Mouse (Mus musculus) lung, postnatal 25 days (tissue): ENCODE results near the gene Blnk.

Source experiments
- DNase-seq: peaks from one replicate; pipeline ENCODE4 v3.0.0; 2022; ENCODE audit warnings: low spot score

Blnk gene

DNA sequence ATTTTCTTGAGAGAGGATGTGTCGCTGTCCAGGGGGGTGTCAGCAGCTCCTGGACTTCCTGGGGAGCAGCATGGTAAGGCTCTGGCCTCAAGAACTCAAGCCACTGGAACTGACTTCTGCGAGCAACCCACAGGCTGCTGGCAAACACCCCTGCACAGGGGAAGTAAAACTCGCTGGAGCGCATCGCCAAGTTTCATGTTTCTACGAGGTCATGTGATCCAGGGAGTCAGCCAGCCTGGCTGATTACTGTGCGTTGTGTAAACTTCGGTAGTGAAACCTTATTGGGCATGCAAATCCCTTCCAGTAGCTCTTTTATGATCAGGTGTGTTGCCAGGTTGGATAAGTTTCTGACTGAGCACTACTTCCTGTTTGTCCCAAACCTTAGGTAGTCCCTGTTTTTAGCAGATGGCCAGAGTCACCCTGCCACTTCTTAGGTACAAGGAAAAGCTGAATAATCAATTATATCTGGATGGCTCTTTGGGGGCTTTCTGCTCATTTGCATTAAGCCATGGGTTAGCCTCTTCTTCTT lies at the start of gene Blnk:
Blnk (minus strand) TSS at position 479 of the 529 bp plus-strand sequence.
- DNase-seq: peak; percentile 84

DNA sequence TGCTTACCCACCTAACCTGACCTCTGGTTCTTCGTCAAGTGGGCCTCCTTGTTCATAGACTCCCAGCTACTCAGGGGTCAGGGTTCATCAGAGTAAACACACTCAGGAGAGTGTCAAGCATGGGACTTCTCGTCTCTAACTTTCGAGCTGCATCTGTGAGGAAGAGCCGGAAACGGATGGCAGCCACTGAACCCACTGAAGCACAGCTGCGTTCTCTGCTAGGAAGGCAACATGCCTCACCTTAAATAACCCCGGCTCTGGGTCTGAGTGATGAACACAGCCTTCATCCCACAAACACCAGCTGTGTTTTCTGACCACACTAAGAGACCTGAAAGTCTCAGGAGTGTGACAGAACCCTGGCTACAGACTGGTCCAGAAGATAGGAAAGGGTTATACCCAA lies 44.8 kb upstream of the Blnk start:
- no peak for DNase-seq

DNA sequence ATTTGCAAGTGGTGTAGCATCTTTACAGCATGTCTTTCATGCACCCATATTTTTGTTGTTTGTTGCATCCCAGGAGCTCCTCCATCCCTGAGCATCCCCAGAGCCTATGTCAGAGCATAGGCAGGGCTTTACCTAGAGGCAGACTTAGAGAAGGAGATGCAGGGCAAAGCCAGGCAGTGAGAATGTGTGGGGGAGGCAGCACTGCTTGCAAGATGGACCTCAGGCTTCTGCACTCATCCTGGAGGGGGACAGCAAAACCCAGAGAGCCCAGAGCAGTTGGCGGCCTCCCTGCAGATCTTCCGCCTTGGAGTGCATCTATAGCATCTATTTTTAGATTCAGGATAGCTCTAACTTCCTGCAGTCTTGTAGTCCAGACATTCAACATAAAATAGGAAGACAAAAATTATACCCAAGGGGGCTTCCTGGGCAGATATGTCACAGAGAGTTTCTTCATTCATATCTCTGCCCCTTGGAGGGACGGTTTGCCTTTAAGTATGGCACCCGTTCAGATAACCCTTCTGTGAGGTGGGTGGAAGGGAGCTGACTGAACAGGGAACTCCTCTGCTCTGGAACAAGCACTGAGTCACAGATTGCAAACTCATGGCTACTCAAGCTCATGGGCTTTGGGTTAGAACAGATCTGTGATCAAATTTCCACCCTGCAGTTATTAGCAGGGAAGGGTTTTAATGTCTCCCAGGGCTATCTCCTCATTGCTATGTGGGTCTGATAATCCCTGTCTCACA lies 41.6 kb upstream of the Blnk start:
- no peak for DNase-seq

DNA sequence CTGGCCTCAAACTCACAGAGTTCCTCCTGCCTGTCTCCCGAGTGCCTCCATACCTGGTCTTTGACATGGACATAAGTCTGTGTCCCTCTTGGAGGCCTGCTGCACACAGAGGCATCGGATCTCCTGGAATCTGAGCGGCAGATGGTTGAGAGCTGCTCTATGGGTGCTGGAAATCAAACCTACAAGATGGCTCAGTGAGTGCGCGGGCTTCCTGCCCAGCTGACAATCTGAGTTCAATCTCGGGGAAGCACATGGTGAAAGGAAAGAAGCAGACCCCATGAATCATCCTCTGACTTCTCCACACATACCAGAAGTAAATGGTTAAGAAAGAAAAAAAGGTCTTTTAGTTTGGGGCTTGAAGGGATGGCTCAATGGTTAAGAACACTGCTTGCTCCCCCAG lies 37.5 kb upstream of the Blnk start:
- DNase-seq: no peak

DNA sequence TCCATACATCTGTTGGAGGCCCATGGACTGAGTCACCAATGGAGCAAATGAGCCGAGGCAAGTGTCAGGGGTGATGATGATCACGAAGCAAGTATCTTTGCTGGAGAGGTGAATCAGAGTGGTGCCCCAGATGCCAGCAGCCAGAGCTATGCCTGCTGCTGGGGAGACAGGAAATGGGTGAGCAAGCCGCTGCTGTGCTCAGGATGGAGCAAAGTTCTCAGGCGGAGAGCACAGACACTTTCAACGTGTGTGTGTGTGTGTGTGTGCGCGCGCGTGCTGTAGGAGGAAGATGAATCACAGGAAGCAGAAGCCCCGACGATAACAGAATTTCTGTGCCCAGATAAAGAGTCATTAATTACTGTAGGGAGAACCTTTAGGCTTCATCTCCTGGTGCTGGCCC lies 36.7 kb upstream of the Blnk start:
- peak; percentile 12 for DNase-seq

DNA sequence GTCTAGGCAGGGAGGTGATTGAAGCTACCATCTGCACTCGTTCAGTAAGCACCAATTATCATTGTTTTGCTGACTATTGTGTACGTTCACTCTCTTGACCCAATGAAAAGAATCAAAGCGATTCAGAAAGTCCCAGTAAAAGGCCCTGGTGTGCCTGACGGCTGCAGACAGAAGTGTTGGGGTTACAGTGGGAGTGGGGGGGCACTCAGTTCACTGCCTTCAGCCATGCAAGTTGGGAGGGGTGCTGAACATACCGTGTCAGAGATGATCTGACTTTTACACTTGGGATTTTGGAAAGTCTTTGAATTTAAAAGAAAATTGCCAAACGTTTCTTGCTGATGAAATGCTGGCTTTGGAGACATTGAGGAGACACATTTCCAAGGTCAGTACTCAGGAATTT lies 35.8 kb upstream of the Blnk start:
- DNase-seq: no peak

DNA sequence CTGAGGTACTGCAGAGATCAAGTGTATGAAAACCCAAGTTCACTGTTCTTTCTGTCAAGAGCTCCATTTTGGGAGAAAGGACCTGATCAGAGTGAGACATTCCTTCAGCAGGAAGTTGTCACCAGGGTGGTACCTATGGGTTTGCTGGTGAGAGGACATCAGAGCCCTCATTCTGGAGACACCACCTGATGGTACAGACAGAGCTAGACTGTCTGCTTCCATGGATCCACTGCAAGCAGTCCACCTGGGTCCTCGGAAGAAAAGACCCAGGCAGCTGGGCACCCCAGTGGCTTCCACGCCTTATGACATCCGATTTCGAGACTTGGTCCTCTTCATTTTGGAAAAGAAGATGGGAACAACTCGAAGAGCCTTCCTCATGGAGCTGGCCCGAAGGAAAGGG lies 34.9 kb upstream of the Blnk start, which contains the start of gene Dntt:
Dntt (plus strand) TSS at position 57 of the 400 bp plus-strand sequence.
- no peak for DNase-seq

DNA sequence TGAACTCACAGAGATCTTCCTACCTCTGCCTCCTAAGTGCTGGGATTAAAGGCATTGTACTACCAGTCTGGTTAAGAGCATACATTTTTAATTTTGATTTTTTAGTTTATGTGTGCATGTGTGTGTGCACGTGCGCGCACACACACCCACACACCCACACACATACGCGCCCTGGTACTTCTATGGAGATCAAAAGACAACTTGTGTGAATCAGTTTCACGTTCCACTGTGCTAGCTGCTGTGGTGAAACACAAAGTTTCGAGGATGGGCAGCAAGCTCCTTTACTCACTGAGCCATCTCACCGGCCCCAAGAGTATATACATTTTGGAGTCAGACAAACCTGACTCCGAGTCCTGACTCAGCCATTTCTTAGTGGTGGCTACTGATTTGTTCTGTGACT lies 33.3 kb upstream of the Blnk start:
- no peak for DNase-seq

DNA sequence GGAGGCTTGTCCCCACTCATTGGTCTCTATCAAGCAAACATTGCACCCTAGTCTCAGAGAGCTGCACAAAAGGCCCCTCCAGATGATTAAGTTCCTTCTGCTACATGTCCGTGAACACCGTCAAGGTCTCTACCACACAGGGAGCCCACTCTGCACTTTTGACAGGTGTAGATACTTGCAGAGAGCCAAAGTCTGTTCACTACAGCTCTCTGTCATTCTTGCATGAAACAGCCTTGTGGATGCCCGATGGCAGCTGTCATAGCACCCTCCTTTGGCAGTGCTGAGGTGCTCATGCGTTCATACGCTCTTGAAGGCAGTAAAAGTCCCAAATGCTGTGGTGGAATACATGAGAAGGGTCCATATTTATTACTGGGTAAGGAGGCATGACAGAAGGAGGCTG lies 32.7 kb upstream of the Blnk start:
- no peak for DNase-seq

DNA sequence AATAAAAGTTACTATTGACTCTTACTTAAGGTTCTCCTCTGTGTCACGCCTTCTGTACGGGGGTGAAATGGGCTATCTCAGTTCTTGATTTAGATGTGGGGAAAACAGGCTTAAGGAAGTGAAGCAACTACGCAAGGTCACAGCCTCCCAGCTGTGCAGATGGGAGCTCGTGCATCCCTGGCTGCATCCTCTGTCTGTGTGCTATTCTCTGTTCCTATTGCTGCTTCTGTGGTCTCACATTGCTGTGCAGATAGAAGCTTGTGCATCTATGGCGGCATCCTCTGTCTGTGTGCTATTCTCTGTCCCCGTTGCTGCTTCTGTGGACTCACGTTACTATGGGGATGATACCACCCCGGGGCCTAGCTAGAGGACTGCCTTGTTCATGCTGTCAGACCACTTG lies 32.2 kb upstream of the Blnk start:
- DNase-seq: no peak

DNA sequence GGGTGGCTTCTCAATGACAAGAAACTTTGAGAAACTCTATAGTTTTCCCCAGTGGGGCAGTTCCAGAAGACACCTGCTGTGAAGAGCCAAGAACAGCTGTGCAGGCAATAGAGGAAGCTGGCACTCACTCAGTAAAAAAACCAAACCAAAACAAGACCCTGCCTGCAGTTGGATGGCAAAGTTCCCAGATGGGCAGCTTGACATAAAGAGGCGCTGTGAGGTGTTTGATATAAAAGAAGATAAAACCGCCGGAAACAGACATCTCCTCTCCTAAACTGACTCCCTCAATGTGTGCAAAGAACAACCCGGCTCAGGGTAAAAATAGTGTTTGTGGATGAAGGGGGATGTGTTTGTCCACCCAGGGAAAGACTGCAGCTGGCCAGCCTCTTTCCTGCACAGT lies 27.9 kb upstream of the Blnk start:
- no peak for DNase-seq

DNA sequence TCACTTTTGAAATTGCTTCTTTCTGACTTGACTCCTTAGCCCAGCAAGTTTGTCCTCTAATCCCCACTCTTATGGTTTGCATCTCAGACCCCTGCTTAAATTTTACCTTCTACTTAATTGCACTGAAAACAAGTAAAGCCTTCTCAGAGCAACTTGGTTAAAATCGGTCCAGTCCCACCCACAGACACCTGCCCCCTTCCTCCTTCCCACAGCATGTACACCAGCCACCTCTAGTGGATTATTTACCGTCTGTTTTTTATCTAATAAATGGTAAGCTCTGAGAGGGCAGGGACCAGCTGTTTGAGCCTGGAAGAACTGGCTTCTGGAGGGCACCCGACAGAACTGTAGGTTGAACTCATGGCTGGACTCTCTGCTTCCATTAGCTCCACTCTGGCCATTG lies 26.2 kb upstream of the Blnk start:
- DNase-seq: no peak

DNA sequence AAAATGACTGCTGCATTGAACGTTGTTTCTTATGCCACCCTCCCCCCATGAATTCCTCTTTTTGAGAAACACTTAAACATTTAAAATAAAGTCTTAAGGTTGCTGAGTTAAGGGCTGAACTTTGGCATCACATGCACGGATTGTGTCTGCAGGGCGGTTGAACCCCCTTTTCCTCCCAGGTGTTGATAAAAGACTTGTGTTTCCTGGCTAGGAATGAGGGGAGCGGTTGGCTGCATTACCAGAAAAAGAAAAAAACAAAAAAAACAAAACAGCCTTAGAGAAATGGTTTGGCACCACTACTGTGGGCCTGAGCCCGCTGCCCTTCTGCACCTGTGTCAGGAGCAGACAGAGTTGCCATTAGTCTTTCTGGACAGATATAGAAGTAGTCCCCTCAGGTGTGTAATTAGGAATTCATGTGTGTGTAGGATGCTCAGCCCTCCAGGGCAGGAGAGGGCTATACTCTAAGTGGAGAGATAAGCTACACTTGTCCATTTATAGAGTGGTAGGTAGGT lies 24.9 kb upstream of the Blnk start:
- DNase-seq: no peak

DNA sequence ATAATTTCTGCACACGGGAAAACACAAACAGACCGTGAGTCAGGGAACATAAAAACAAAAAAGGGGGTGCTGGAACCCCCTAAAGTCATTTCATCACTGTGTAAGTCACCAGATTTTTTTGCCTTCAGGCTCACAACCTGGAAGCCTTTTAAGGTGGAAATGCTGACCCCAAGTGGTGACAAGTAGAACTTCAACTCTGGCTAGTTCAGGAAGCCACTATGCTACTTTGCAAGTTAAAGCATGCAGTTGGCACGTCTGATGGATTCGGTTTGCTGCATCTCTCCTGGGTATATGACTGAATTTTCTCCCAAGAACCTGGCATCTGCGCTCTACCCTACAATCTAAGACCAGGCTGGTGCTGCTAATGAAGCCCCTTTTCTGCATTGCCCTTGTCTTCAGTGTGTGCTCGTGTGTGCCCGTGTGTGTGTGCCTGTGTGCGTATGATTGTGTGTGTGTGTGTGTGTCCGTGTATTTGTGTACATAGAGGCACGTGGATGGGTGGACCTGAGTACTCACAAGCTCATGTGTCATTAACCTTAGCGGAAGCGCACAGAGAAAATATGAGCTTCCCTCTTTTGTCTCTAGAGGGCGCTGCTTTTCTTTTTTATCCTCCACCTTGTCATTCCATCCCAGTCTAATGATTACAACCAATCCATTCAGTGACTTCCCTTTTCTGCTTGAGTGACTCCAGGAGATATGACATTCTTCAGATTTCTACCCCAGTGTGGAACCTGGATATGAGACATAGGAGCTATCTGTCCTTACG lies 21.8 kb upstream of the Blnk start:
- DNase-seq: peak; percentile 70

DNA sequence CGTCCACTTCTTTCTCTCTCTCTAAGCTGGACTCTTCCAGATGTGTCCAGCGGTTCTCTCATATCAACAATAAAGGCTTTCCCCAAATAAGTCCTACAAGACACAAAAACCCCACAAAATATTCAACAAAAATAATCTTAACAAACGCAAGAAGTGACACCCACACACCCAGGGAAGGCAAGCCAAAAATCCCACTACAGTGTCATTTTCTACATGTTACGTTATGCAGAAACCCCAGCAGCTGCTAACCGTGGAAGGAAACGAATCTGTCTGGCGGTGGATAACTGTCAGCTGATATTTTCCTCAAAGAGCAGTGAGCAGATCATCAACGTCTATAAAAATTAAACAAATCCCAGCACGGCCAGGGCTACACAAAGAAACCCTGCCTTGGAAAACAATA lies 19.7 kb upstream of the Blnk start:
- no peak for DNase-seq

DNA sequence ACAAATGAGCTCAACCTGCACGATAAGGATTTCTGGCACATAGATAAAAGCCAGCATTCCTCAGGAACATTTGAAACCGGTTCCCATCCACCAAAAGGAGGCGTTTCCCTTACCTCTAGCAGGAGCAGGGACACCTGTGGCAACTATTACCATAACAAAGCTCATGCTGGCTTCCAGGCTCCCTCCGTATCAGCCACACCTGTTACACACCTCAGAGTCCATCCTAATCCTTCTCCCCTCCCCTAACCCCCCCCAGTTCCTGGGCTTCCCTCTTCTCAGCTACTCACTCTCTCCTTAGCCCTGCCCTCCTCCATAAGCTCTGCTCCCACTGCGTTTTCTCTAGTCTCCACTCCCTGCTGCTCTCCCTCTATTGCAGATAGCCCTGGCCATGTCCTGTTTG lies 19.3 kb upstream of the Blnk start:
- DNase-seq: no peak

DNA sequence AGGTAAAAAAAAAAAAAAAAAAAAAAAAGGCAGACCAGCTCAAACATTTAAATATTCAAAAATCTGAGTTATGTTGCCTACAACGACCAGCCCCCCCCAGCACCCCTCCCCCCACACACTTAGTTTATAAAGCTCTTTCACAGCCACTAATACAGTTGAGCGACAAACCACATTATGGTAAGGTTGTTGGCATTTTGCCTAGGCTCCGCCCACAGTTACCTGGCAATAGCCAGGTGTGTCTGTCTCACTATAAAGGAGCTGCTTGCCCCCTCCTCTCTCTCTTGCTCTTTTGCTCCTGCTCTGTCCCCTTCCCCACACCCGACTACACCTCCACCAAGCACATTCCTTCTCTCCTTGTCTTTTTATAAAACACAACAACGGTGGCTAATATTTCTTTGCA lies 17.3 kb upstream of the Blnk start:
- DNase-seq: no peak

DNA sequence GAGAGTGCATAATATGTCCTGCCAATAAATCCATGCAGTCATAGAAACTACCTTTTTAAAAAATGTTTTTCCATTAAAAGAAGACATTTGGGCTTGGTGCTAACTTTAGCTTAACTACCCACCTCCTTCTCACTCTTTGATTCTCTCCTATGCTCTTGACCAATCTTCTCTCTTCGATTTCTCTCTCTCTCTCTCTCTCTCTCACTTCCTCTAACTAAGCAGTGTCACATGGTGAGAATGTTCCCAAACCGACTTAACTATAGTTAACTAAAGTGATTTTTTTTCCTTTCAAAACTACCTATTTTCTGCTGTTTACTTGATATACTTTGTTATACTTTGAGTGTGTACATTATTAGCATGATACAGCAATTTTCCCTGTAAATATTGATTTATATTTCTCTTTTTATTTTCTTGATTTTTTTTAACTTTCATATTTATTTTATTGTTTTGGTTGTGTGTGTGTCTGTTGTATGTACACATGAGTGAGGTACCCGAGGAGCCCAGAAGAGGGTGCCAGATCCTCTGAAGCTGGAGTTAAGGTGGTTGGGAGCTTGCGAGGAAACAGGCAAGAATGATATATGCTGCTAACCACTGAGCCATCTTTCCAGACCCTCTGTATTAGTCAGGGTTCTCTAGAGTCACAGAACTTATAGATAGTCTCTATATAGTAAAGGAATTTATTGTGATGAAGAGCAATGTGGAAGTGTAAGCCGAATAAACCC lies 14.5 kb upstream of the Blnk start:
- DNase-seq: no peak

DNA sequence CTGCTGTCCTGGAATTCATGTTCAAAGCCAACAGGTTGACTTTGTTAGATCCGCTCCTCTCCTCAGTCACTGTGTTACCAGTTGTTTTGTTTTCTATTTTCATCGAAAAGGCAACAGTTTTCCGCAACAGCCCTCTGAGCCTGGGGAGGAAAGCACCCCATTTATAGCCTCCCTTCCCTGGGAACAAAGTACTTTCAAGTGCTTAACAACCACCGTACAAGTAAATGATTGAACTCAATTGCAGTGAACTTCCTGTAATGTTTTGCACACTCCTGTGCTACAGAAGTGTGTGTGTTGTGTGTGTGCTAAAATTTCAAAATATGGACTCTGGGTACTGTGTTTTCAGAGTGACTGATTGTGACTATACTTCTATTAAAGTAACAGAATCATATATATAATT lies 13.4 kb upstream of the Blnk start:
- no peak for DNase-seq

DNA sequence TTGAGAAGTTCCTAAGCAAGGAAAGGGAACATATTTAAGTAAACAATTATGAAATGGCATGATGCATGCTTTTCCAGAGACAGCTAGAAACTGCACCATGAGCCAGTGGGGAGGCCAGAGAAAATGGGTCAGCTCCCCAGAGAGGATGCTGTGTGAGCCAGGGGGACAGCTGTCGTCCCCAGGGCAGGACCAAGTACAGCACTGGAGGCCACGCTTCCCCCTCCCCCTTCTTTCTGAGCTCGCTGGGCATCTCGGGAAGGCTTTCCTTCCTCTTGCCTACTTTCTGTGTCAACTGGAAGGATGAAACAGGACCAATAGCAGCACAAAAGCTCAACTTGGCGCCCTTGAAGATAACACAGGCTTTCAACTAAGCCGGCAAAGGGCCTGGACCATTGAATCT lies 13.0 kb upstream of the Blnk start:
- no peak for DNase-seq

DNA sequence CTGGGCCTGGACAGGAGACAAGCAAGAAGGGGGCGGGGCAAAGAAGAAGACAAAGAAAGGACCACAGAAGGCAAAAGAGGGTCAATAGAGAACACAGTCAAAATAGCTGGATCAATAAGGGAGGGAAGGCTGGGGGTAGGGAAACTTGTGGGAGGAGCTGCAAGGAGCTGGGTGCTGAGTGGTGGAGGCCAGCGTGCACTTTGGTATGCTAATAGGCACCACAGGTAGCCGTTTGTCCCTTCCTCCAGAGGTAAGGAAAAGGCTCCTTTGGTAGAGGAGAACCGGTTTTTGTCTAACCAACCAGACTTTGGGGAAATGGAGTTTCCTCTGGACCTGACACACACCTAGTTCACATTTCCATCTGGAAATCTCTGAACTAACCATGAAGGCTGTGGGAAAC lies 12.3 kb upstream of the Blnk start:
- no peak for DNase-seq

DNA sequence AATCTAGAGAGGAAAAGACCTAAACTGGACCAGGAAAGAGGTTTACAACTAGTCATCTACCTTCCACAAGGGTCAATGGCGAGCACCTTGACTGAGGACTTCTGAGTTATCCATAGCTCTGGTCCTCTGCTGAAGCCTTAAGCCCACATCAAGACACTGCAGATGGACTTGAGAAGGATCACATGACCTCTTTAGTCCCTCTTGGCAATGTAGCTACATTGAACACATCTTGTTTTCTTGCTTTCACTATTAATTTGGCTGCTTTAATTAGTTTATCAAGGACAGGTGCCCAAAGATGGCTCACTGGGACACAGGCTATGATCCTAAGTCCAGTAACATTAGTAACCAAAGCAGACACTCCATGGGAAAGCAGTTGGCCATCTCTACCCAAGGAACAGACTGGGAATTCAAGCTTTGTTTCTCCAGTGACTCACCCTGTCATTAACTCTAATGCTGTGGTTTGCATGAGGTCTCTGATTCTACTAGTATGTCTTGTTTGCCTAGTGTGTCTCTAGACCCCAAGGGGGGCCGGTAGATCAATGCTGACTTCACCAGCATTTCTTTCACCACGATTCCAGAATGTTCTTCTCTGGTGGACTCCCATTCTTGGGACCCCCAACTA lies 9.5 kb upstream of the Blnk start:
- DNase-seq: no peak
